Mouse (Mus musculus) embryonic facial prominence, embryonic 11.5 days (tissue): ENCODE data around the gene Uqcr10. TPM values are rescaled to one million over a fixed set of nuclear protein-coding genes. Genes with fewer than 3 reads are reported as not detected.
"Not testable (repeated sequence)": the region's sequence is repeated elsewhere in the genome, so short reads cannot be mapped to it uniquely, and the experiment has no call there.

Experiments
- ATAC-seq: fragments of 200-750 bp; cut with Nextera tagmentation; replicated peaks from 2 replicates; pipeline ENCODE4 v1.8.0; 2017; ENCODE audit warnings: low read depth; ENCODE audit not compliant: insufficient number of reproducible peaks, low FRiP score, low TSS enrichment
- DNase-seq: peaks from one replicate; pipeline ENCODE4 v3.0.0-alpha.2; 2015; ENCODE audit warnings: low spot score
- H3K27ac ChIP-seq: fragments of 300-500 bp; sonication (generic); replicated peaks from 2 replicates; pipeline ENCODE4 v1.5.1; 2014; ENCODE audit warnings: mild to moderate bottlenecking, low read depth, low read length, control low read depth
- H3K27me3 ChIP-seq: fragments of 300-500 bp; sonication (generic); 2 replicates; pipeline ENCODE4 v1.6.1; 2014; ENCODE audit warnings: mild to moderate bottlenecking, low read length, moderate library complexity, mixed read lengths; ENCODE audit not compliant: control insufficient read depth, insufficient read depth
- H3K36me3 ChIP-seq: fragments of 300-500 bp; sonication (generic); replicated peaks from 2 replicates; pipeline ENCODE4 v1.6.1; 2014; ENCODE audit warnings: low read depth, mild to moderate bottlenecking, low read length, moderate library complexity, mixed read lengths; ENCODE audit not compliant: control insufficient read depth, insufficient read depth
- H3K4me1 ChIP-seq: fragments of 300-500 bp; sonication (generic); 2 replicates; pipeline ENCODE4 v1.6.1; 2014; ENCODE audit warnings: low read length, mixed read lengths; ENCODE audit not compliant: control insufficient read depth, insufficient read depth
- H3K4me2 ChIP-seq: fragments of 300-500 bp; sonication (generic); 2 replicates; pipeline ENCODE4 v1.6.1; 2014; ENCODE audit warnings: low read depth, mild to moderate bottlenecking, control low read depth, low read length, moderate library complexity
- H3K4me3 ChIP-seq: fragments of 300-500 bp; sonication (generic); 2 replicates; pipeline ENCODE4 v1.5.1; 2014; ENCODE audit warnings: low read depth, low read length, control low read depth
- H3K9ac ChIP-seq: fragments of 300-500 bp; sonication (generic); replicated peaks from 2 replicates; pipeline ENCODE4 v1.6.1; 2014; ENCODE audit warnings: mild to moderate bottlenecking, control low read depth, low read length
- H3K9me3 ChIP-seq: fragments of 300-500 bp; sonication (generic); replicated peaks from 2 replicates; pipeline ENCODE4 v1.6.1; 2016; ENCODE audit warnings: mild to moderate bottlenecking, low read length, inconsistent platforms, mixed read lengths; ENCODE audit not compliant: control insufficient read depth
- WGBS: fragments of 180-500 bp; shearing (Covaris S2); extraction: QIAGEN DNeasy Blood & Tissue Kit; methylation state at CpG from one replicate; pipeline ENCODE4 v1.1.7; 2014; 5-methylcytosine and 5-hydroxymethylcytosine counted together
- polyA plus RNA-seq: library from polyadenylated mRNA; unstranded; fragments of >200 nt; fragmentation: Nextera tagmentation; extraction: Ambion mirVana; gene quantifications from 2 replicates; pipeline ENCODE4 v1.2.1, GENCODE M21; 2014

Uqcr10 gene
- polyA plus RNA-seq, 1 experiment from 2014 or later, result 564 TPM

GRCm38 (mm10) chr11:4712822-4713221, 8.7 kb upstream of the Uqcr10 start:
- Histone ChIP-seq H3K4me2 (no peak overlapping the region), H3K9ac (no peak overlapping the region), H3K4me3 (no peak overlapping the region), H3K9me3 (no peaks in the 10 kb centered on the region), H3K36me3 (no peaks in the 10 kb centered on the region), H3K4me1 (no peaks in the 10 kb centered on the region), H3K27ac (no peak overlapping the region), H3K27me3 (no peaks in the 10 kb centered on the region)
- ATAC-seq (no peak), DNase-seq (no peak)

GRCm38 (mm10) chr11:4710188-4710587, 6.0 kb upstream of the Uqcr10 start:
- not testable (repeated sequence) for H3K4me1 ChIP-seq, DNase-seq, H3K9me3 ChIP-seq, H3K27ac ChIP-seq, H3K36me3 ChIP-seq, H3K4me3 ChIP-seq, H3K9ac ChIP-seq, H3K4me2 ChIP-seq, H3K27me3 ChIP-seq, ATAC-seq
- WGBS, result 80% methylated on average over 4 of the region's 4 CpGs

GRCm38 (mm10) chr11:4705178-4705577, 1.0 kb upstream of the Uqcr10 start:
- no peaks in the 10 kb centered on the region for H3K9me3 ChIP-seq
- WGBS, result 8% methylated on average over 4 of the region's 4 CpGs
- no peaks in the 10 kb centered on the region for H3K4me1 ChIP-seq
- H3K4me3 ChIP-seq, result peak overlapping the region; percentile 73
- H3K4me2 ChIP-seq, result peak overlapping the region; percentile 68
- H3K36me3 ChIP-seq, result no peaks in the 10 kb centered on the region; the same call in 1 of the 2 replicates
- DNase-seq, result no peak
- peak overlapping the region; percentile 56 for H3K9ac ChIP-seq
- H3K27me3 ChIP-seq, result no peaks in the 10 kb centered on the region
- no peak for ATAC-seq
- no peak overlapping the region for H3K27ac ChIP-seq

- no peaks in the 10 kb centered on the region for H3K4me1 ChIP-seq
- H3K27ac ChIP-seq, result peak overlapping the region; percentile 7; the same call in 1 of the 2 replicates
- H3K9ac ChIP-seq, result peak overlapping the region; percentile 80
- peak overlapping the region; percentile 70 for H3K4me2 ChIP-seq
- H3K36me3 ChIP-seq, result no peaks in the 10 kb centered on the region; the same call in 1 of the 2 replicates
- H3K4me3 ChIP-seq, result peak overlapping the region; percentile 73
- no peak for ATAC-seq
- H3K9me3 ChIP-seq, result no peaks in the 10 kb centered on the region
- H3K27me3 ChIP-seq, result no peaks in the 10 kb centered on the region
- DNase-seq, result no peak
- WGBS, result 5% methylated on average over 12 of the region's 12 CpGs
These were observed 462 bp downstream of the Uqcr10 start for GRCm38 (mm10) chr11:4703688-4704071.

- Histone ChIP-seq H3K9ac (no peak overlapping the region), H3K27ac (no peak overlapping the region), H3K4me1 (no peaks in the 10 kb centered on the region), H3K4me3 (no peak overlapping the region), H3K36me3 (no peaks in the 10 kb centered on the region; the same call in 1 of the 2 replicates), H3K9me3 (no peaks in the 10 kb centered on the region), H3K4me2 (no peak overlapping the region), H3K27me3 (no peaks in the 10 kb centered on the region)
- ATAC-seq (no peak), DNase-seq (no peak)
- 83% methylated on average over 8 of the region's 8 CpGs for WGBS
These were observed 3.4 kb downstream of the Uqcr10 start for GRCm38 (mm10) chr11:4700726-4701125.

GRCm38 (mm10) chr11:4697043-4697983, 6.8 kb downstream of the Uqcr10 start:
- Histone ChIP-seq H3K4me3 (no peak overlapping the region), H3K4me2 (no peak overlapping the region), H3K27ac (no peak overlapping the region), H3K4me1 (no peaks in the 10 kb centered on the region), H3K27me3 (no peaks in the 10 kb centered on the region), H3K36me3 (no peaks in the 10 kb centered on the region; the same call in 1 of the 2 replicates), H3K9ac (no peak overlapping the region), H3K9me3 (no peaks in the 10 kb centered on the region)
- ATAC-seq, result no peak
- 62% methylated on average over 7 of the region's 7 CpGs for WGBS
- DNase-seq, result no peak

GRCm38 (mm10) chr11:4692162-4692561, 12.0 kb downstream of the Uqcr10 start:
- no peak overlapping the region for H3K4me2 ChIP-seq
- no peaks in the 10 kb centered on the region for H3K36me3 ChIP-seq
- WGBS, result 93% methylated on average over 11 of the region's 11 CpGs
- H3K27ac ChIP-seq, result no peak overlapping the region
- no peak overlapping the region for H3K4me3 ChIP-seq
- no peak for ATAC-seq
- H3K27me3 ChIP-seq, result no peaks in the 10 kb centered on the region
- H3K4me1 ChIP-seq, result no peaks in the 10 kb centered on the region
- no peak for DNase-seq
- no peak overlapping the region for H3K9ac ChIP-seq
- no peaks in the 10 kb centered on the region for H3K9me3 ChIP-seq

- H3K9ac ChIP-seq, result no peak overlapping the region
- no peaks in the 10 kb centered on the region for H3K9me3 ChIP-seq
- no peak overlapping the region for H3K27ac ChIP-seq
- no peaks in the 10 kb centered on the region for H3K4me1 ChIP-seq
- H3K27me3 ChIP-seq, result no peaks in the 10 kb centered on the region
- ATAC-seq (no peak), DNase-seq (no peak)
- H3K36me3 ChIP-seq, result no peaks in the 10 kb centered on the region
- H3K4me2 ChIP-seq, result no peak overlapping the region
- 64% methylated on average over 10 of the region's 10 CpGs for WGBS
- H3K4me3 ChIP-seq, result no peak overlapping the region
These were observed 12.9 kb downstream of the Uqcr10 start for GRCm38 (mm10) chr11:4691213-4691612.
